Mouse (Mus musculus) stomach, postnatal 0 days (tissue): ENCODE measurements at regions not wholly inside any gene's neighbourhood (a gene's known extent, or its start where the extent isn't known, plus 50 kb on each side); places are given as distances from the start of the nearest gene placed in this dataset.

ENCODE experiments used
- ATAC-seq: fragments of 200-750 bp; cut with Nextera tagmentation; 2 replicates; pipeline ENCODE4 v1.8.0; 2017; ENCODE audit not compliant: low FRiP score, low TSS enrichment
- DNase-seq: peaks from one replicate; pipeline ENCODE4 v3.0.0-alpha.2; 2016; ENCODE audit warnings: low spot score
- H3K27ac ChIP-seq: fragments of 300-500 bp; sonication (generic); replicated peaks from 2 replicates; pipeline ENCODE4 v1.5.1; 2014; ENCODE audit warnings: mild to moderate bottlenecking, control low read depth
- H3K27me3 ChIP-seq: fragments of 300-500 bp; sonication (generic); 2 replicates; pipeline ENCODE4 v1.6.1; 2014; ENCODE audit warnings: low read length; ENCODE audit not compliant: control insufficient read depth, insufficient read depth
- H3K36me3 ChIP-seq: fragments of 300-500 bp; sonication (generic); 2 replicates; pipeline ENCODE4 v1.6.1; 2014; ENCODE audit warnings: low read length, mixed read lengths; ENCODE audit not compliant: control insufficient read depth, insufficient read depth
- H3K4me1 ChIP-seq: fragments of 300-500 bp; sonication (generic); replicated peaks from 2 replicates; pipeline ENCODE4 v1.6.1; 2014; ENCODE audit warnings: antibody characterized with exemption; ENCODE audit not compliant: control insufficient read depth, insufficient read depth
- H3K4me2 ChIP-seq: fragments of 300-500 bp; sonication (generic); replicated peaks from 2 replicates; pipeline ENCODE4 v1.6.1; 2014; ENCODE audit warnings: low read depth, mild to moderate bottlenecking, control low read depth, moderate library complexity
- H3K4me3 ChIP-seq: fragments of 300-500 bp; sonication (generic); 2 replicates; pipeline ENCODE4 v1.5.1; 2014; ENCODE audit warnings: low read depth, low read length, control low read depth
- H3K9ac ChIP-seq: fragments of 300-500 bp; sonication (generic); 2 replicates; pipeline ENCODE4 v1.6.1; 2014; ENCODE audit warnings: mild to moderate bottlenecking, low read length, control low read depth, mixed read lengths
- H3K9me3 ChIP-seq: fragments of 300-500 bp; sonication (generic); 2 replicates; pipeline ENCODE4 v1.6.1; 2016; ENCODE audit warnings: low read length; ENCODE audit not compliant: control insufficient read depth
- CTCF ChIP-seq: IDR thresholded peaks from 2 replicates; pipeline ENCODE4 v1.5.1; 2016; ENCODE audit warnings: antibody characterized with exemption, low read depth, mild to moderate bottlenecking, moderate library complexity
- EP300 ChIP-seq: optimal IDR thresholded peaks from 2 replicates; pipeline ENCODE3; 2016; ENCODE audit warnings: antibody characterized with exemption
- WGBS: fragments of 180-500 bp; shearing (Covaris S2); extraction: QIAGEN DNeasy Blood & Tissue Kit; methylation state at CpG from one replicate; pipeline ENCODE4 v1.1.7; 2014; 5-methylcytosine and 5-hydroxymethylcytosine counted together

DNA sequence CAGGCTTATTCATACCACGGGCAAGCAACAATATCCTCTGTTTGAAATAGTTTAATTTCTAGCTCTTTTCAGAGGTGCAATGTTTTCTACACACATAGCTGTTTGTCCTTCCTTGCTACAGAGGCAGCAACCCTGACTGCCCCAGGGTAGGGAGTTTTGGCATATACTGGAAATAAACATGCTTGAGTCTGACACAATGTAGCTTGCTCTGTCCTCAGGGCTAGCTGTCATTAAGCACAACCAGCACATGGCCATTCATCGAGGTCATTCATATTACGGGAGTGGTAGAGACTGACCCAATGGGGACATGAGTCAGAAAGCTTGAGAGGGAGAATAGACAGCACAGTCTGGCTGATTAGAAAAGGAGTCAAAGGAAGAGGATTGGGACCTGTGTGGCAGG is 677.8 kb downstream of the Zfp619 start:
- no peaks in the 10 kb centered on the region for H3K27me3 ChIP-seq
- DNase-seq (no peak), ATAC-seq (no peak)
- WGBS = 73% methylated on average over 3 of the region's 3 CpGs
- no peak overlapping the region for H3K9ac ChIP-seq
- no peak overlapping the region for H3K27ac ChIP-seq
- H3K36me3 ChIP-seq = no peaks in the 10 kb centered on the region
- H3K4me3 ChIP-seq = no peak overlapping the region
- no peaks in the 10 kb centered on the region for H3K9me3 ChIP-seq
- TF ChIP-seq EP300 = no peak
- no peak for TF ChIP-seq CTCF
- no peaks in the 10 kb centered on the region for H3K4me1 ChIP-seq
- no peak overlapping the region for H3K4me2 ChIP-seq

DNA sequence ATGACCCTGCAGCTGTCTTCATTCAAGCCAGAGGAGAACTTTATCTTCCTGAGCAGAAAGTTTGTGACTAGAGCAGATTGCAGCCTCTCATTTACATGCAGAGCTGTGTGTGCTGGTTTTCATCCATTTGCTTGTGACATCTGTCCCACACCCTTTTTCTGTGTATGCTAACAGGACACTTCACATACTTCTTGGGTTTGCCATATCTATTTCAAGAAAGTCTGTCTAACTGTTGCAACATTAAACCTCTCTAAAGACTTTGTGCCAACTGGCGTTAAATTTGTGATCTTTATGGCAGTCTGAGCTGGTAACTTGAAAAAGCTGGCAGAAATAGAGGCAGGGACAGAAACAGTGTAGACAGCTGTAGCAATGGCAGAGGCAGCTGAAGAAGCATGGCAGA is 685.0 kb downstream of the Zfp619 start:
- H3K4me2 ChIP-seq = no peak overlapping the region
- TF ChIP-seq CTCF = no peak
- TF ChIP-seq EP300 = no peak
- WGBS = 75% methylated on average over 1 of the region's 1 CpGs
- H3K9ac ChIP-seq = no peak overlapping the region
- H3K4me3 ChIP-seq = no peak overlapping the region
- H3K9me3 ChIP-seq = no peaks in the 10 kb centered on the region
- DNase-seq = no peak
- no peak for ATAC-seq
- no peaks in the 10 kb centered on the region for H3K27me3 ChIP-seq
- H3K36me3 ChIP-seq = no peaks in the 10 kb centered on the region
- no peak overlapping the region for H3K27ac ChIP-seq
- no peaks in the 10 kb centered on the region for H3K4me1 ChIP-seq

DNA sequence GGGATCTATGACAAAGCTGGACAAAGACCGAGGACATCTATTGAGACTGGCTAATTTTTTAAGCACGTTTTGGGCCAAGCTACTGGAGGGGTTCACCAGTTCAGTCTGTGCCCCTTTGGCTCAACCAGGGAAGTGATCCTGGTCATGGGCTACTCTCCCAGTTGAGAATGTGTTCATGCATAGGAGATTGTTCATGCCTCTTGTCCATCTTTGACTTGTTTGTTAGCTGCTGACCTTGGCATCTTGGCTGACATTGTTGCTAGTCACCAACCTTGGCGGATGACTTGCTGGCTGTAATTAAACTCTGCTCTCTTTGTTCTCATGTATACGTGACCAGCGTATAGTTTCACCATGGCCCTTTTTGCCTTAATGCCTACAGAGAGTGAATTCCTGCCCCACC is 686.2 kb upstream of the Vstm2b start:
- no peak overlapping the region for H3K4me2 ChIP-seq
- H3K4me3 ChIP-seq = no peak overlapping the region
- DNase-seq (no peak), ATAC-seq (no peak)
- no peak overlapping the region for H3K9ac ChIP-seq
- TF ChIP-seq EP300 = no peak
- TF ChIP-seq CTCF = no peak
- no peaks in the 10 kb centered on the region for H3K36me3 ChIP-seq
- H3K27ac ChIP-seq = no peak overlapping the region
- no peaks in the 10 kb centered on the region for H3K4me1 ChIP-seq
- H3K27me3 ChIP-seq = no peaks in the 10 kb centered on the region
- WGBS = 82% methylated on average over 5 of the region's 5 CpGs
- H3K9me3 ChIP-seq = no peaks in the 10 kb centered on the region

DNA sequence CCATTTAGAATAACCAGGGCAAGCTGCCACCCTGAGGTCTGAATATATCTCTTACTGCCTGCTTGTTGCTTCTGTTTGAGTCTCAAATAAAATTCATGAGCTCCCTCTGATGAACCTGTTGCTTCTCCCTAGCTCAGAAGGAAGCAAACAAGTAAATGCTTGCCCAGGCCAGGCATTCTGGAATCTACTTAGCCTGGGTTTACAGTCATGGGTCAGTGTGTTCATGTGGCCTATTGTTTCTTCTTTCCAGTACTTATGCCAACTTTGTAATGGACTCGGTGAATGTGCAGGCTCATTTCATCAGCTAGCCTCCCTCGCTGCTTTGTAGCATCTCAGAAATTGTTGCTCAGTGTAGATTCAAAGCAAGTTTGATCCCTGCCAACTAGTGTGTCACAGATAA is 685.6 kb upstream of the Vstm2b start:
- Histone ChIP-seq H3K4me2 (no peak overlapping the region), H3K4me1 (no peaks in the 10 kb centered on the region), H3K4me3 (no peak overlapping the region), H3K9ac (no peak overlapping the region), H3K27me3 (no peaks in the 10 kb centered on the region), H3K27ac (no peak overlapping the region), H3K36me3 (no peaks in the 10 kb centered on the region), H3K9me3 (no peaks in the 10 kb centered on the region)
- ATAC-seq (no peak), DNase-seq (no peak)
- 62% methylated on average over 2 of the region's 2 CpGs for WGBS
- no peak for TF ChIP-seq CTCF
- no peak for TF ChIP-seq EP300

GRCm38 (mm10) chr7:40213646-40214045 is 684.5 kb upstream of the Vstm2b start:
- 66% methylated on average over 2 of the region's 2 CpGs for WGBS
- H3K4me2 ChIP-seq = no peak overlapping the region
- TF ChIP-seq EP300 (no peak), CTCF (no peak)
- H3K9ac ChIP-seq = no peak overlapping the region
- DNase-seq = no peak
- no peaks in the 10 kb centered on the region for H3K9me3 ChIP-seq
- no peaks in the 10 kb centered on the region for H3K4me1 ChIP-seq
- no peaks in the 10 kb centered on the region for H3K27me3 ChIP-seq
- no peaks in the 10 kb centered on the region for H3K36me3 ChIP-seq
- no peak overlapping the region for H3K4me3 ChIP-seq
- no peak for ATAC-seq
- H3K27ac ChIP-seq = no peak overlapping the region

- TF ChIP-seq EP300 (no peak), CTCF (no peak)
- Histone ChIP-seq H3K27me3 (no peaks in the 10 kb centered on the region), H3K4me2 (no peak overlapping the region), H3K36me3 (no peaks in the 10 kb centered on the region), H3K9ac (no peak overlapping the region), H3K9me3 (no peaks in the 10 kb centered on the region), H3K4me1 (no peaks in the 10 kb centered on the region), H3K4me3 (no peak overlapping the region), H3K27ac (no peak overlapping the region)
- 37% methylated on average over 4 of the region's 4 CpGs for WGBS
- DNase-seq (no peak), ATAC-seq (no peak)
These were observed 683.7 kb upstream of the Vstm2b start for GRCm38 (mm10) chr7:40214395-40214794.

DNA sequence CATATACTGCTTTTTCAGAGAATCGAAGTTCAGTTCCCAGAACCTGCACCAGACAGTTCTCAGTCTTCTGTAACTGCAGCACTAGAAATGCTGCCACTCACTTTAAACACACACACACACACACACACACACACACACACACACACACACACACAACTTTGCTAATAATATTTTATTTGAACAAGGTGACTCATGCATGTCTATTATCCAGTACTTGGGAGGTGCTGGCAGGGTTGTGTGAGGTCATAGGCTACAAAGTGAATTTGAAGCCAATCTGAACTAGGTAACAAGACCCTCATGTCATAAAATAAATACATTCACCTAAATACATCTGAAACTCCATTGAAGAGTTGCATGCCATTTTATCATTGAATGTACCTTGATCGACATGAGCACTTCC is 682.9 kb upstream of the Vstm2b start:
- Histone ChIP-seq H3K9me3 (no peaks in the 10 kb centered on the region), H3K36me3 (no peaks in the 10 kb centered on the region), H3K4me3 (no peak overlapping the region), H3K9ac (no peak overlapping the region), H3K27me3 (no peaks in the 10 kb centered on the region), H3K4me1 (no peaks in the 10 kb centered on the region), H3K27ac (no peak overlapping the region), H3K4me2 (no peak overlapping the region)
- no peak for DNase-seq
- WGBS = 63% methylated on average over 2 of the region's 2 CpGs
- no peak for TF ChIP-seq EP300
- ATAC-seq = no peak
